Mouse (Mus musculus): ENCODE measurements around the gene Gm5475. TPM values are rescaled to one million over a fixed set of nuclear protein-coding genes. Genes with fewer than 3 reads are reported as not detected.

The Gm5475 gene
- polyA plus RNA-seq, 1 experiment from 2014 or later: not detected

- no peaks in the 10 kb centered on the region for H3K4me1 ChIP-seq (ENCODE audit: control insufficient read depth, insufficient read depth, low read length)
- no peak overlapping the region for H3K9ac ChIP-seq (ENCODE audit: low read length)
- WGBS: 83% methylated on average over 7 of the region's 7 CpGs
- no peak overlapping the region for H3K4me2 ChIP-seq (ENCODE audit: low read length)
- DNase-seq (ENCODE audit: low spot score) (no peak), ATAC-seq (no peak)
- H3K4me3 ChIP-seq (ENCODE audit: low read depth, low read length): no peak overlapping the region
- H3K27ac ChIP-seq (ENCODE audit: low read depth, low read length): no peak overlapping the region
- peaks cover 30% of the 10 kb centered on the region for H3K36me3 ChIP-seq (ENCODE audit: control insufficient read depth, insufficient read depth, low read length)
- no peaks in the 10 kb centered on the region for H3K9me3 ChIP-seq (replicated peaks; ENCODE audit: control insufficient read depth, low read length)
- no peaks in the 10 kb centered on the region for H3K27me3 ChIP-seq (replicated peaks; ENCODE audit: control insufficient read depth, insufficient read depth, low read length)
These were observed 30.9 kb upstream of the Gm5475 start for GRCm38 (mm10) chr15:100391066-100391465.

GRCm38 (mm10) chr15:100391599-100391998, 30.3 kb upstream of the Gm5475 start:
- H3K27ac ChIP-seq (ENCODE audit: low read depth, low read length): no peak overlapping the region
- H3K27me3 ChIP-seq (replicated peaks; ENCODE audit: control insufficient read depth, insufficient read depth, low read length): no peaks in the 10 kb centered on the region
- H3K36me3 ChIP-seq (ENCODE audit: control insufficient read depth, insufficient read depth, low read length): peaks cover 35% of the 10 kb centered on the region
- 95% methylated on average over 7 of the region's 7 CpGs for WGBS
- H3K4me1 ChIP-seq (ENCODE audit: control insufficient read depth, insufficient read depth, low read length): no peaks in the 10 kb centered on the region
- no peak for DNase-seq (ENCODE audit: low spot score)
- H3K4me2 ChIP-seq (ENCODE audit: low read length): no peak overlapping the region
- no peak overlapping the region for H3K9ac ChIP-seq (ENCODE audit: low read length)
- no peak for ATAC-seq
- H3K9me3 ChIP-seq (replicated peaks; ENCODE audit: control insufficient read depth, low read length): no peaks in the 10 kb centered on the region
- H3K4me3 ChIP-seq (ENCODE audit: low read depth, low read length): no peak overlapping the region

GRCm38 (mm10) chr15:100393016-100393415, 28.9 kb upstream of the Gm5475 start:
- H3K27ac ChIP-seq (ENCODE audit: low read depth, low read length): no peak overlapping the region
- DNase-seq (ENCODE audit: low spot score) (no peak), ATAC-seq (no peak)
- H3K4me1 ChIP-seq (ENCODE audit: control insufficient read depth, insufficient read depth, low read length): no peaks in the 10 kb centered on the region
- no peaks in the 10 kb centered on the region for H3K27me3 ChIP-seq (replicated peaks; ENCODE audit: control insufficient read depth, insufficient read depth, low read length)
- no peak overlapping the region for H3K9ac ChIP-seq (ENCODE audit: low read length)
- H3K4me2 ChIP-seq (ENCODE audit: low read length): no peak overlapping the region
- peaks cover 48% of the 10 kb centered on the region for H3K36me3 ChIP-seq (ENCODE audit: control insufficient read depth, insufficient read depth, low read length)
- H3K9me3 ChIP-seq (replicated peaks; ENCODE audit: control insufficient read depth, low read length): no peaks in the 10 kb centered on the region
- no peak overlapping the region for H3K4me3 ChIP-seq (ENCODE audit: low read depth, low read length)
- WGBS: 89% methylated on average over 11 of the region's 11 CpGs

- DNase-seq (ENCODE audit: low spot score): no peak
- 92% methylated on average over 3 of the region's 3 CpGs for WGBS
- Histone ChIP-seq H3K27me3 (replicated peaks; ENCODE audit: control insufficient read depth, insufficient read depth, low read length) (no peaks in the 10 kb centered on the region), H3K4me3 (ENCODE audit: low read depth, low read length) (no peak overlapping the region), H3K9me3 (replicated peaks; ENCODE audit: control insufficient read depth, low read length) (no peaks in the 10 kb centered on the region), H3K36me3 (ENCODE audit: control insufficient read depth, insufficient read depth, low read length) (peaks cover 72% of the 10 kb centered on the region), H3K9ac (ENCODE audit: low read length) (no peak overlapping the region), H3K4me2 (ENCODE audit: low read length) (no peak overlapping the region), H3K4me1 (ENCODE audit: control insufficient read depth, insufficient read depth, low read length) (no peaks in the 10 kb centered on the region), H3K27ac (ENCODE audit: low read depth, low read length) (no peak overlapping the region)
- ATAC-seq: no peak
These were observed 26.4 kb upstream of the Gm5475 start for GRCm38 (mm10) chr15:100395561-100395960.

GRCm38 (mm10) chr15:100400592-100401250, 21.2 kb upstream of the Gm5475 start:
- H3K27ac ChIP-seq (ENCODE audit: low read depth, low read length): no peak overlapping the region
- no peak overlapping the region for H3K9ac ChIP-seq (ENCODE audit: low read length)
- no peaks in the 10 kb centered on the region for H3K9me3 ChIP-seq (replicated peaks; ENCODE audit: control insufficient read depth, low read length)
- H3K4me3 ChIP-seq (ENCODE audit: low read depth, low read length): no peak overlapping the region
- no peaks in the 10 kb centered on the region for H3K27me3 ChIP-seq (replicated peaks; ENCODE audit: control insufficient read depth, insufficient read depth, low read length)
- no peak for DNase-seq (ENCODE audit: low spot score)
- H3K4me2 ChIP-seq (ENCODE audit: low read length): no peak overlapping the region
- peaks cover 93% of the 10 kb centered on the region for H3K36me3 ChIP-seq (ENCODE audit: control insufficient read depth, insufficient read depth, low read length)
- ATAC-seq: no peak
- H3K4me1 ChIP-seq (ENCODE audit: control insufficient read depth, insufficient read depth, low read length): no peaks in the 10 kb centered on the region
- WGBS: 81% methylated on average over 16 of the region's 16 CpGs

GRCm38 (mm10) chr15:100401811-100402210, 20.1 kb upstream of the Gm5475 start:
- DNase-seq (ENCODE audit: low spot score) (no peak), ATAC-seq (no peak)
- Histone ChIP-seq H3K4me3 (ENCODE audit: low read depth, low read length) (no peak overlapping the region), H3K36me3 (ENCODE audit: control insufficient read depth, insufficient read depth, low read length) (peaks cover 94% of the 10 kb centered on the region), H3K9ac (ENCODE audit: low read length) (no peak overlapping the region), H3K4me1 (ENCODE audit: control insufficient read depth, insufficient read depth, low read length) (no peaks in the 10 kb centered on the region), H3K4me2 (ENCODE audit: low read length) (no peak overlapping the region), H3K27ac (ENCODE audit: low read depth, low read length) (no peak overlapping the region), H3K9me3 (replicated peaks; ENCODE audit: control insufficient read depth, low read length) (no peaks in the 10 kb centered on the region), H3K27me3 (replicated peaks; ENCODE audit: control insufficient read depth, insufficient read depth, low read length) (no peaks in the 10 kb centered on the region)
- 94% methylated on average over 4 of the region's 4 CpGs for WGBS

- H3K36me3 ChIP-seq (ENCODE audit: control insufficient read depth, insufficient read depth, low read length): peaks cover 91% of the 10 kb centered on the region
- ATAC-seq: no peak
These were observed 19.6 kb upstream of the Gm5475 start for GRCm38 (mm10) chr15:100402347-100402746.

GRCm38 (mm10) chr15:100402798-100403197, 19.1 kb upstream of the Gm5475 start:
- 92% methylated on average over 4 of the region's 4 CpGs for WGBS

More at GRCm38 (mm10) chr15:100402347-100402746, 19.6 kb upstream of the Gm5475 start:
- 94% methylated on average over 14 of the region's 14 CpGs for WGBS
- no peak overlapping the region for H3K4me2 ChIP-seq (ENCODE audit: low read length)
- no peaks in the 10 kb centered on the region for H3K9me3 ChIP-seq (replicated peaks; ENCODE audit: control insufficient read depth, low read length)
- no peaks in the 10 kb centered on the region for H3K4me1 ChIP-seq (ENCODE audit: control insufficient read depth, insufficient read depth, low read length)
- H3K27me3 ChIP-seq (replicated peaks; ENCODE audit: control insufficient read depth, insufficient read depth, low read length): no peaks in the 10 kb centered on the region
- H3K27ac ChIP-seq (ENCODE audit: low read depth, low read length): no peak overlapping the region
- DNase-seq (ENCODE audit: low spot score): no peak
- H3K9ac ChIP-seq (ENCODE audit: low read length): no peak overlapping the region
- H3K4me3 ChIP-seq (ENCODE audit: low read depth, low read length): no peak overlapping the region

GRCm38 (mm10) chr15:100403318-100404000, 18.5 kb upstream of the Gm5475 start:
- Histone ChIP-seq H3K36me3 (ENCODE audit: control insufficient read depth, insufficient read depth, low read length) (peaks cover 93% of the 10 kb centered on the region), H3K27ac (ENCODE audit: low read depth, low read length) (no peak overlapping the region), H3K4me3 (ENCODE audit: low read depth, low read length) (no peak overlapping the region), H3K9ac (ENCODE audit: low read length) (no peak overlapping the region), H3K9me3 (replicated peaks; ENCODE audit: control insufficient read depth, low read length) (no peaks in the 10 kb centered on the region), H3K4me2 (ENCODE audit: low read length) (no peak overlapping the region), H3K4me1 (ENCODE audit: control insufficient read depth, insufficient read depth, low read length) (no peaks in the 10 kb centered on the region), H3K27me3 (replicated peaks; ENCODE audit: control insufficient read depth, insufficient read depth, low read length) (no peaks in the 10 kb centered on the region)
- ATAC-seq: no peak
- whole genome bisulfite sequencing: 96% methylated on average over 16 of the region's 16 CpGs
- no peak for DNase-seq (ENCODE audit: low spot score)

More at GRCm38 (mm10) chr15:100402798-100403197, 19.1 kb upstream of the Gm5475 start:
- no peaks in the 10 kb centered on the region for H3K27me3 ChIP-seq (replicated peaks; ENCODE audit: control insufficient read depth, insufficient read depth, low read length)
- H3K4me1 ChIP-seq (ENCODE audit: control insufficient read depth, insufficient read depth, low read length): no peaks in the 10 kb centered on the region
- no peak for DNase-seq (ENCODE audit: low spot score)
- no peak overlapping the region for H3K9ac ChIP-seq (ENCODE audit: low read length)
- H3K27ac ChIP-seq (ENCODE audit: low read depth, low read length): no peak overlapping the region
- H3K9me3 ChIP-seq (replicated peaks; ENCODE audit: control insufficient read depth, low read length): no peaks in the 10 kb centered on the region
- H3K36me3 ChIP-seq (ENCODE audit: control insufficient read depth, insufficient read depth, low read length): peaks cover 91% of the 10 kb centered on the region
- no peak overlapping the region for H3K4me3 ChIP-seq (ENCODE audit: low read depth, low read length)
- no peak overlapping the region for H3K4me2 ChIP-seq (ENCODE audit: low read length)
- no peak for ATAC-seq
